Mouse (Mus musculus): ENCODE measurements at regions not wholly inside any gene's neighbourhood (a gene's known extent, or its start where the extent isn't known, plus 50 kb on each side); places are given as distances from the start of the nearest gene placed in this dataset.
A peak's percentile ranks its signal among the peaks of the same experiment; 100 is the strongest.

DNA sequence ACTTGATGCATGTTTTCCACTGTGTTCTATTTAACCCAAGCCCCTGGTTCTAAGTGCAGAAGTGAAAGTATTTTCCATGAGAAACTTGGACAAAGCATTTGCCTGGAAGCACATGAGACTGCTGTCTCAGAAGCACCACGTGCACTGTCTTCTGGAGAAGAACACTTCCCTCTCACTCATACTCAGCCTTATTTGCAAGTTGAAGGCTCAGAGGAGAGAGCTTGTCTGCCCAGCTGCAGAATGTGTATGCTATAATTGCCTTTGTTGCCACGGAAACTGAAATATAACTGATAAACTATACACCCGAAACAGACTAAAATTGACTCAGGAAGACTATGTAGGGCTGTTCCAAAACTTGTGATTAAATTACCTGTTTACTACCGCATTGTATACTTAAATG lies 3230.3 kb downstream of the 9330182O14Rik start:
- H3K4me2 ChIP-seq = no peak overlapping the region
- ATAC-seq (replicated peaks) = peak; percentile 84; the same call in 1 of the 2 replicates
- H3K36me3 ChIP-seq (replicated peaks) = no peaks in the 10 kb centered on the region
- no peaks in the 10 kb centered on the region for H3K9me3 ChIP-seq
- no peaks in the 10 kb centered on the region for H3K27me3 ChIP-seq (replicated peaks)
- no peaks in the 10 kb centered on the region for H3K4me1 ChIP-seq
- no peak overlapping the region for H3K4me3 ChIP-seq
- no peak overlapping the region for H3K9ac ChIP-seq
- H3K27ac ChIP-seq = no peak overlapping the region
- 70% methylated on average over 4 of the region's 4 CpGs for WGBS

DNA sequence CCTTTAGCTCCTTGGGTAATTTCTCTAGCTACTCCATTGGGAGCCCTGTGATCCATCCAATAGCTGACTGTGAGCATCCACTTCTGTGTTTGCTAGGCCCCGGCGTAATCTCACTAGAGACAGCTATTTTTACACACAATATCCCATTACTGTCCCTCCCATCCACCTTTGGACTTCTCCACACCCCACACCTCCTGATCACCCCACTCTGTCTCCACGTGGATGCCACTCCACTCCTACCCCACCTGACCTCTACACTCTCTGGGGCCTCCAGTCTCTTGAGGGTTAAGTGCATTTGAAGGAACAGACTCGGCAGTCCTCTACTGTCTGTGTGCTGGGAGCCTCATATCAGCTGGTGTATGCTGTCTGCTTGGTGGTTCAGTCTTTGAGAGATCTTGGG lies 3238.9 kb downstream of the 9330182O14Rik start:
- WGBS = 78% methylated on average over 4 of the region's 4 CpGs
- Histone ChIP-seq H3K4me3 (no peak overlapping the region), H3K4me1 (no peaks in the 10 kb centered on the region), H3K36me3 (replicated peaks) (no peaks in the 10 kb centered on the region), H3K27ac (no peak overlapping the region), H3K9ac (no peak overlapping the region), H3K9me3 (no peaks in the 10 kb centered on the region), H3K27me3 (replicated peaks) (no peaks in the 10 kb centered on the region), H3K4me2 (no peak overlapping the region)
- no peak for ATAC-seq (replicated peaks)

GRCm38 (mm10) chr15:43382405-43382804 lies 3248.2 kb downstream of the 9330182O14Rik start:
- Histone ChIP-seq H3K27ac (no peak overlapping the region), H3K36me3 (replicated peaks) (no peaks in the 10 kb centered on the region), H3K9ac (no peak overlapping the region), H3K9me3 (no peaks in the 10 kb centered on the region), H3K4me2 (no peak overlapping the region), H3K27me3 (replicated peaks) (no peaks in the 10 kb centered on the region), H3K4me1 (no peaks in the 10 kb centered on the region), H3K4me3 (no peak overlapping the region)
- 98% methylated on average over 1 of the region's 1 CpGs for WGBS
- no peak for ATAC-seq (replicated peaks)

- H3K27ac ChIP-seq = no peak overlapping the region
- no peak overlapping the region for H3K9ac ChIP-seq
- no peak overlapping the region for H3K4me2 ChIP-seq
- no peak for ATAC-seq (replicated peaks)
- no peaks in the 10 kb centered on the region for H3K36me3 ChIP-seq (replicated peaks)
- H3K27me3 ChIP-seq (replicated peaks) = no peaks in the 10 kb centered on the region
- H3K4me3 ChIP-seq = no peak overlapping the region
- no peaks in the 10 kb centered on the region for H3K4me1 ChIP-seq
- WGBS = 86% methylated on average over 1 of the region's 1 CpGs
- no peaks in the 10 kb centered on the region for H3K9me3 ChIP-seq
Measured at GRCm38 (mm10) chr15:43399821-43400220, 3265.7 kb downstream of the 9330182O14Rik start.

- no peak overlapping the region for H3K9ac ChIP-seq
- no peak overlapping the region for H3K27ac ChIP-seq
- H3K4me2 ChIP-seq = no peak overlapping the region
- H3K9me3 ChIP-seq = no peaks in the 10 kb centered on the region
- ATAC-seq (replicated peaks) = no peak
- no peaks in the 10 kb centered on the region for H3K4me1 ChIP-seq
- no peaks in the 10 kb centered on the region for H3K27me3 ChIP-seq (replicated peaks)
- 89% methylated on average over 2 of the region's 2 CpGs for WGBS
- no peaks in the 10 kb centered on the region for H3K36me3 ChIP-seq (replicated peaks)
- no peak overlapping the region for H3K4me3 ChIP-seq
Measured at GRCm38 (mm10) chr15:43403585-43403984, 3269.4 kb downstream of the 9330182O14Rik start.
